Mouse (Mus musculus) heart, adult 2 months (tissue): ENCODE data around the gene Cygb. TPM values are rescaled to one million over a fixed set of nuclear protein-coding genes. Genes with fewer than 3 reads are reported as not detected.
"Not testable (repeated sequence)": the region's sequence is repeated elsewhere in the genome, so short reads cannot be mapped to it uniquely, and the experiment has no call there.

Source experiments
- DNase-seq, 2 experiments: peaks; one replicate each; pipeline ENCODE4 v3.0.0; 2021
- H3K27ac ChIP-seq: fragments of 200-600 bp; 2 replicates; pipeline ENCODE4 v1.8.1; 2022
- H3K27me3 ChIP-seq: fragments of 200-500 bp; 2 replicates; pipeline ENCODE4 v1.6.1; 2012; ENCODE audit warnings: mild to moderate bottlenecking, low read length, inconsistent platforms, mixed read lengths; ENCODE audit not compliant: control insufficient read depth, insufficient read depth
- H3K36me3 ChIP-seq: fragments of 200-500 bp; 2 replicates; pipeline ENCODE4 v1.6.1; 2012; ENCODE audit warnings: low read length, inconsistent platforms; ENCODE audit not compliant: control insufficient read depth, insufficient read depth
- H3K4me1 ChIP-seq: fragments of 200-500 bp; 2 replicates; pipeline ENCODE4 v1.6.1; 2011; ENCODE audit warnings: low read length; ENCODE audit not compliant: control insufficient read depth, insufficient read depth
- H3K4me3 ChIP-seq: fragments of 200-600 bp; 2 replicates; pipeline ENCODE4 v1.8.1; 2022
- H3K79me2 ChIP-seq: fragments of 200-500 bp; replicated peaks from 2 replicates; pipeline ENCODE4 v1.6.1; 2012; ENCODE audit warnings: mild to moderate bottlenecking, inconsistent platforms, low read length, moderate library complexity, mixed read lengths; ENCODE audit not compliant: control insufficient read depth, insufficient read depth
- H3K9ac ChIP-seq: fragments of 200-500 bp; 2 replicates; pipeline ENCODE4 v1.6.1; 2012; ENCODE audit warnings: low read depth, mild to moderate bottlenecking, control low read depth, inconsistent platforms, low read length, mixed read lengths
- CTCF ChIP-seq: fragments of 200-600 bp; IDR thresholded peaks from 2 replicates; pipeline ENCODE4 v1.8.1; 2022; ENCODE audit warnings: antibody characterized with exemption, mild to moderate bottlenecking, moderate library complexity
- EP300 ChIP-seq: fragments of 200-500 bp; IDR thresholded peaks from 2 replicates; pipeline ENCODE4 v1.6.1; 2011; ENCODE audit warnings: low read depth, low read length, control low read depth; ENCODE audit not compliant: insufficient read depth
- POLR2A ChIP-seq: fragments of 200-500 bp; IDR thresholded peaks from 2 replicates; pipeline ENCODE4 v1.6.1; 2011; ENCODE audit warnings: mild to moderate bottlenecking, low read depth, low read length, control low read depth; ENCODE audit not compliant: insufficient read depth
- WGBS: fragments of 180-500 bp; shearing (Covaris S2); methylation state at CpG from one replicate; pipeline ENCODE4 v1.1.7; 2018; 5-methylcytosine and 5-hydroxymethylcytosine counted together
- intact Hi-C: fragments of 180-260 bp; cut with DNase I; formaldehyde crosslinking; loops from one replicate; pipeline ENCODE4 v1.15.1; 2025
- polyA plus RNA-seq: library from polyadenylated mRNA; depleted of rRNA; stranded (reverse); fragments of >200 nt; gene quantifications from 2 replicates; pipeline ENCODE4 v1.2.3, GENCODE M21; 2012
- total RNA-seq, 2 experiments: library from RNA; stranded (reverse); gene quantifications; 2 replicates each; pipeline ENCODE4 v1.2.3; 2021

Cygb gene
- total and polyA plus RNA-seq, 3 experiments: 42.5 to 55.0 (median 50.3) TPM

DNA sequence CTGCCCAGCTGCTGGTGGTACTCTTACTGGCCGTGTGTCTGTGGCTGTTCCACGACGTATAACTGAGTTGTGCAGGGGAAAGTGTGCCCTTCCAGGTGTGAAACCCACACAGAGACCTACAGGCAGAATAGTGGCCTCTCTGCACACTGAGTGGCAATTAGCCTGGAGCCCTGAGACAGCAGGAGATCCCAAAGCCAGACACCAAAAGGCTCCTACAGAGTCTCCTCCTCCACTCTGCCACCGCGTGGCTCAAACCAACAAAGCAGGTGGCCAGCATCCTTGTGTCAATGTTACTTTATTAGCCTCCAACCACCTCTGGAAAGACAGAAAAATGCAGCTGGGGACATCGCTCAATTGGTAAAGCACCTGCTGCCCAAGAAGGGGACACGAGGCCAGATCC lies 14.7 kb upstream of the Cygb start:
- peaks cover 2% of the 10 kb centered on the region for H3K4me1 ChIP-seq
- intact Hi-C loops: no loop called here
- no peak for DNase-seq

DNA sequence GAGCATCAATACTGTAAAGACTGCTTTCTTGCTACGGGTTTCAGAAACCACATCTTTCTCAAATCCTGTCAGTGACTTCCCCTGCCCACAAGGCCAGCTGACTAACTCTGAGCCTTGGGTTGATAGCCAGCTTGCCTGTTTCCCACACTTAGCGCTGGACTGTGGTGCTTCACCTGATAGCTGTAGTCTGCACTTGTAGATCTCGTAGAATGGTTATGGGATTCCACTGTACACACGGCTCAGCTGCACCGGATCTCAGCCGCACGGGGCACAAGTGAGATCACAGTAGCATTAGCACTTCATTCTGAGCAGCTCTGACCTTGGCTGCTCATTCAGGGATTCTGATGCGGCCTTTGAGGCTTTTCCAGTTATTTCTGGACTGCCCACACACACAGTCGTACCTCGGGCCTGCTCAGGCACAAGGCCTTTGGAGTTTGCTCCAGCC lies 14.3 kb upstream of the Cygb start:
- Histone ChIP-seq H3K27ac (peak overlapping the region; percentile 31; the same call in 1 of the 2 replicates), H3K9ac (no peak overlapping the region), H3K36me3 (peaks cover 6% of the 10 kb centered on the region; the same call in 1 of the 2 replicates), H3K79me2 (no peaks in the 10 kb centered on the region), H3K27me3 (no peaks in the 10 kb centered on the region), H3K4me1 (peaks cover 2% of the 10 kb centered on the region), H3K4me3 (no peak overlapping the region)
- DNase-seq: no peak
- intact Hi-C loops: no loop called here
- 63% methylated on average over 10 of the region's 10 CpGs for WGBS
- no peak for TF ChIP-seq CTCF

More for the DNA sequence above, 14.7 kb upstream of the Cygb start:
- WGBS: 65% methylated on average over 7 of the region's 7 CpGs
- Histone ChIP-seq H3K27ac (no peak overlapping the region; the same call in 1 of the 2 replicates), H3K79me2 (no peaks in the 10 kb centered on the region), H3K9ac (no peak overlapping the region), H3K27me3 (no peaks in the 10 kb centered on the region), H3K36me3 (peaks cover 6% of the 10 kb centered on the region; the same call in 1 of the 2 replicates), H3K4me3 (no peak overlapping the region)
- TF ChIP-seq CTCF (peak; percentile 24; the same call in 1 of the 2 replicates), POLR2A (no peak)

DNA sequence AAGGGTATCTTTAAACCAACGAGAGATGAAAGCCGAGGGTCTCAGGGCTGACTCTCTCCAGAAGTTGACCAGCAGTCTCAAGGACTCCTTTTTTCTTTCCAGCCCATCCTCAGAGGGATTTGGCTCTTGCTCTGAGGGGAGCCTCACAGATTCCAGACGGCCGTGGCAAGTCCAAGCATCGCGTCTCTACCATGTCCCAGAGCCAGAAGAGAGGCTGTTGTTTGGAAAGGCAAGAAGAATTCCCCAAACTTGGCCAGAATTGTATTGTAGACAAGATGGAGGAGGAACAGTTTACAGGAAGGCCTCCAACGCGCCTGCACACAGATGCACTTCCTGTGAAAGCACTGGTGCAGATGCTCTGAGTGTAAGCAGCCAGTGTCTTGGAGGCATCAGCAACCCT lies 13.8 kb upstream of the Cygb start:
- peak in 1 of 2 experiments; percentile 26 for DNase-seq
- Histone ChIP-seq H3K4me3 (no peak overlapping the region), H3K79me2 (no peaks in the 10 kb centered on the region), H3K36me3 (peaks cover 4% of the 10 kb centered on the region; the same call in 1 of the 2 replicates), H3K27me3 (no peaks in the 10 kb centered on the region), H3K4me1 (peaks cover 2% of the 10 kb centered on the region), H3K27ac (peak overlapping the region; percentile 31; the same call in 1 of the 2 replicates), H3K9ac (no peak overlapping the region)
- TF ChIP-seq CTCF: no peak
- TF ChIP-seq POLR2A: no peak
- no peak for TF ChIP-seq EP300
- intact Hi-C loops: no loop called here
- WGBS: 57% methylated on average over 8 of the region's 8 CpGs

DNA sequence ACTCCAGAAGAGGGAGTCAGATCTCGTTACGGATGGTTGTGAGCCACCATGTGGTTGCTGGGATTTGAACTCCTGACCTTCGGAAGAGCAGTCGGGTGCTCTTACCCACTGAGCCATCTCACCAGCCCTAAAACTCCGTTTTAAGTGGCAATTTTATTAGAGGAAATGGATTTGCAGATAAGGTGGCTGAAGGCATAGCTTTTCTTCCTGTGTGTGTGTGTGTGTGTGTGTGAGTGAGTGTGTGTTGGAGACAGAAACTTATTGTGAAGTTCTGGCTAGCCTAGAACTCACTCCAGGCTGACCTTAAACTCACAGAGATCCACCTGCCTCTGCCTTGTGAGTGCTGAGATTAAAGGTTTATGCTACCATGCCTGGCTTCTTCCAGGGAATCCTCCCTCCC lies 12.9 kb upstream of the Cygb start:
- H3K27me3 ChIP-seq, H3K36me3 ChIP-seq, intact Hi-C loops, H3K9ac ChIP-seq, H3K4me3 ChIP-seq, DNase-seq, H3K79me2 ChIP-seq, H3K4me1 ChIP-seq, H3K27ac ChIP-seq: not testable (repeated sequence)
- WGBS: 74% methylated on average over 5 of the region's 5 CpGs

DNA sequence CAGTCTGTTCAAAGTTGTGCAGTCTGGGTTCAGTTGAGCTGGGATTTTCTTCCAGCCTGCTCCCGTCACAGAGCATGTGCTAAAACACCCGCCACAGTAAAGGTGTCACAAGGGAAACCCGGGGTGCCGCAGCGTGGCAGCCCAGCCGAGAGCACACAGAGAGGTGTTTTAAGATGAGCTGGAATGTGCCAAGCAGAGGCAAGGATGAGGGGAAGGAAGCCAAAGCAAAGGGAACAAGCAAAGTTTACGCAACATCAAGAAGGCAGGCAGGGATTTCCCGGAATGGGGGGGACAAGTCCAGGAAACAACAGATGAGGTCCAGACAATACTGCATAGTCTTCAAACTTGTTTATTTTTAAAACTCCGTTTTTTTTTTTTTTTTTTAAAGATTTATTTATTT lies 12.5 kb upstream of the Cygb start:
- Histone ChIP-seq H3K4me3 (no peak overlapping the region), H3K79me2 (no peaks in the 10 kb centered on the region), H3K4me1 (no peaks in the 10 kb centered on the region), H3K27ac (peak overlapping the region; percentile 53), H3K9ac (no peak overlapping the region), H3K27me3 (no peaks in the 10 kb centered on the region), H3K36me3 (no peaks in the 10 kb centered on the region)
- intact Hi-C loops: no loop called here
- TF ChIP-seq CTCF (no peak), POLR2A (no peak), EP300 (no peak)
- DNase-seq: peak in 1 of 2 experiments; percentile 57
- 45% methylated on average over 9 of the region's 9 CpGs for whole genome bisulfite sequencing

DNA sequence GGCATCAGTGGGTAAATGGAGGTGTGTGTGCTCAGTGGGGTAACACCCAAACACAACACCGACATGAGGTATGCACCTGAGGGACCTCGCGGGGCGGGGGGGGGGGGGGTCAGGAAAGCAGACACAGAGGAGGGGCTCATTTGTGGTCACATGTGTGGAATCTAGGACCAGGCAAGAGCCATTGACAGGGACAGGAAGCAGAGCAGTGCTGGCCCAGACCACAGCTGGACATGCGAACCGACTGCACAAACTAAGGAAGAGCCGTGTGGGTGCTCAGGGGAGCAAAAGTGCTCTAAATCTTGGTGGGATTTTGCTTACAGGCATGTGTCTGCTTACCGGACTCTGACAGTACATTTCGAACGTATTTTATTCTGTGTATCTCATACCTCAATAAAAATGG lies 11.2 kb upstream of the Cygb start:
- no peaks in the 10 kb centered on the region for H3K79me2 ChIP-seq
- intact Hi-C loops: no loop called here
- no peaks in the 10 kb centered on the region for H3K4me1 ChIP-seq
- 78% methylated on average over 10 of the region's 10 CpGs for WGBS
- no peaks in the 10 kb centered on the region for H3K27me3 ChIP-seq
- H3K27ac ChIP-seq: no peak overlapping the region
- TF ChIP-seq POLR2A (no peak), CTCF (no peak), EP300 (no peak)
- no peak overlapping the region for H3K9ac ChIP-seq
- DNase-seq: no peak
- no peak overlapping the region for H3K4me3 ChIP-seq
- no peaks in the 10 kb centered on the region for H3K36me3 ChIP-seq

DNA sequence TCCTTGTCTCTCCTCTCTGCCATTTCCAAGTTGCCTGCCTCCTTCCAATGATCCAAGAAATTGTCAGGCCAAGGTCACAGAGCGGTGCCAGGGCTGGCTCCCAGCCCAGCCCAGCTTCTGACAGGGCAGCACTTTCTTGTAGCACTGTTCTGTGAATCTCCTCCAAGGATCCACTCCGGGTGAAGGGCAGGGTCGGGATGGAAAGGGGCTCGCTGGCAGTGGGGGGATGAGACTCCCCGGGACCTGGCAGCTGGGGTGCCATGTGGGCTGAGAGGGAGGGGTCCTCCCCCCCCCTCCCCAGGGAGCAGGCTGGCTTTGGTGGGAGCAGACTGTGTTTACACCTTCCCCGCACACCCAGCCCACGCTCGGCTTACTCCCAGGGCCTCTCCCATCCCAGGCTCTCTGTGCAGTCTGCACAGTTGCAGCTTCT lies 7.8 kb upstream of the Cygb start:
- Histone ChIP-seq H3K9ac (no peak overlapping the region), H3K27ac (no peak overlapping the region), H3K27me3 (no peaks in the 10 kb centered on the region), H3K4me3 (no peak overlapping the region), H3K79me2 (no peaks in the 10 kb centered on the region), H3K4me1 (peaks cover 6% of the 10 kb centered on the region), H3K36me3 (no peaks in the 10 kb centered on the region)
- TF ChIP-seq POLR2A: no peak
- no peak for TF ChIP-seq CTCF
- TF ChIP-seq EP300: no peak
- 59% methylated on average over 8 of the region's 8 CpGs for WGBS
- DNase-seq: peak; percentile 35 to 46
- intact Hi-C loops: no loop called here
